Mouse (Mus musculus): ENCODE data around the gene Ubb. TPM values are rescaled to one million over a fixed set of nuclear protein-coding genes. Genes with fewer than 3 reads are reported as not detected.
"Not testable (repeated sequence)": the region's sequence is repeated elsewhere in the genome, so short reads cannot be mapped to it uniquely, and the experiment has no call there.

Ubb gene
- polyA plus RNA-seq (2012; rRNA removed) = 2,291 TPM in 2 replicates

- no peak for DNase-seq (ENCODE audit: low read depth)
Observed at GRCm38 (mm10) chr11:62550727-62551225, at the start of gene Ubb. Gene Ubb (plus strand): TSS chr11:62551171.

GRCm38 (mm10) chr11:62507683-62508082, 43.3 kb upstream of the Ubb start:
- no peak for DNase-seq (ENCODE audit: low read depth)

- DNase-seq (ENCODE audit: low read depth) = not testable (repeated sequence)
Observed at GRCm38 (mm10) chr11:62508365-62508764, 42.6 kb upstream of the Ubb start.

- DNase-seq (ENCODE audit: low read depth) = not testable (repeated sequence)
Observed at GRCm38 (mm10) chr11:62508816-62509215, 42.2 kb upstream of the Ubb start.

GRCm38 (mm10) chr11:62509571-62509970, 41.4 kb upstream of the Ubb start:
- no peak for DNase-seq (ENCODE audit: low read depth)

GRCm38 (mm10) chr11:62510956-62511355, 40.0 kb upstream of the Ubb start:
- DNase-seq (ENCODE audit: low read depth) = no peak

- no peak for DNase-seq (ENCODE audit: low read depth)
Observed at GRCm38 (mm10) chr11:62511444-62512202, 39.3 kb upstream of the Ubb start.

- DNase-seq (ENCODE audit: low read depth) = no peak
Observed at GRCm38 (mm10) chr11:62512529-62513080, 38.4 kb upstream of the Ubb start.

- DNase-seq (ENCODE audit: low read depth) = no peak
Observed at GRCm38 (mm10) chr11:62513311-62513710, 37.7 kb upstream of the Ubb start.

GRCm38 (mm10) chr11:62518991-62519390, 32.0 kb upstream of the Ubb start:
- no peak for DNase-seq (ENCODE audit: low read depth)

GRCm38 (mm10) chr11:62522283-62522682, 28.7 kb upstream of the Ubb start:
- no peak for DNase-seq (ENCODE audit: low read depth)

GRCm38 (mm10) chr11:62537089-62537488, 13.9 kb upstream of the Ubb start:
- DNase-seq (ENCODE audit: low read depth) = no peak

- no peak for DNase-seq (ENCODE audit: low read depth)
Observed at GRCm38 (mm10) chr11:62537590-62537989, 13.4 kb upstream of the Ubb start.

GRCm38 (mm10) chr11:62538321-62539088, 12.5 kb upstream of the Ubb start:
- no peak for DNase-seq (ENCODE audit: low read depth)

GRCm38 (mm10) chr11:62539089-62539890, 11.7 kb upstream of the Ubb start, which contains the start of gene Cenpv:
Gene Cenpv (minus strand): TSS chr11:62539261.
- no peak for DNase-seq (ENCODE audit: low read depth)

GRCm38 (mm10) chr11:62540167-62540566, 10.8 kb upstream of the Ubb start:
- DNase-seq (ENCODE audit: low read depth) = no peak

- no peak for DNase-seq (ENCODE audit: low read depth)
Observed at GRCm38 (mm10) chr11:62540969-62541368, 10.0 kb upstream of the Ubb start.

- DNase-seq (ENCODE audit: low read depth) = no peak
Observed at GRCm38 (mm10) chr11:62541581-62541980, 9.4 kb upstream of the Ubb start.

GRCm38 (mm10) chr11:62543991-62544390, 7.0 kb upstream of the Ubb start:
- no peak for DNase-seq (ENCODE audit: low read depth)

- no peak for DNase-seq (ENCODE audit: low read depth)
Observed at GRCm38 (mm10) chr11:62549782-62550181, 1.2 kb upstream of the Ubb start.

- no peak for DNase-seq (ENCODE audit: low read depth)
Observed at GRCm38 (mm10) chr11:62550227-62550685, 715 bp upstream of the Ubb start.

Data from gonadal fat pad, adult 2 months (tissue).